Mouse (Mus musculus): Measurements from ENCODE around the gene Defb19. TPM values are rescaled to one million over a fixed set of nuclear protein-coding genes. Genes with fewer than 3 reads are reported as not detected.

Gene Defb19
- polyA plus RNA-seq (2012; rRNA removed): not detected in 2 replicates

GRCm38 (mm10) chr2:152580107-152580506 is at the start of gene Defb19:
Gene Defb19 (minus strand): TSS chr2:152580312.
- TF ChIP-seq CTCF (IDR thresholded peaks at IDR 0.05; ENCODE audit: extremely low read depth, insufficient read depth, insufficient read length, insufficient replicate concordance) (no peak), POLR2A (IDR thresholded peaks at IDR 0.05; ENCODE audit: low read depth, low read length) (no peak)
- 79% methylated on average over 7 of the region's 7 CpGs for WGBS
- no peak within 1 kb of the TSS for H3K4me3 ChIP-seq (ENCODE audit: extremely low read depth, insufficient read depth, insufficient read length)
- H3K36me3 ChIP-seq (ENCODE audit: control insufficient read depth, insufficient read depth, low read length): no peaks in the 10 kb centered on the region
- no peaks in the 10 kb centered on the region for H3K4me1 ChIP-seq (ENCODE audit: control insufficient read depth, insufficient read depth, insufficient read length)
- no peak within 1 kb of the TSS for H3K27ac ChIP-seq (ENCODE audit: insufficient read depth, low read length)
- no peaks in the 10 kb centered on the region for H3K27me3 ChIP-seq (ENCODE audit: control insufficient read depth, insufficient read depth, low read length)
- no peak for DNase-seq (ENCODE audit: low read depth in 1 of 2, low spot score in 2 of 2)

- H3K4me3 ChIP-seq (ENCODE audit: extremely low read depth, insufficient read depth, insufficient read length): no peak overlapping the region
- 91% methylated on average over 6 of the region's 6 CpGs for WGBS
Observed at GRCm38 (mm10) chr2:152629904-152630303, 49.8 kb upstream of the Defb19 start.

GRCm38 (mm10) chr2:152629239-152629638 is 49.1 kb upstream of the Defb19 start:
- Histone ChIP-seq H3K27ac (ENCODE audit: insufficient read depth, low read length) (no peak overlapping the region), H3K36me3 (ENCODE audit: control insufficient read depth, insufficient read depth, low read length) (no peaks in the 10 kb centered on the region), H3K4me1 (ENCODE audit: control insufficient read depth, insufficient read depth, insufficient read length) (no peaks in the 10 kb centered on the region), H3K27me3 (ENCODE audit: control insufficient read depth, insufficient read depth, low read length) (peaks cover 6% of the 10 kb centered on the region), H3K4me3 (ENCODE audit: extremely low read depth, insufficient read depth, insufficient read length) (no peak overlapping the region)
- no peak for TF ChIP-seq POLR2A (IDR thresholded peaks at IDR 0.05; ENCODE audit: low read depth, low read length)
- TF ChIP-seq CTCF (IDR thresholded peaks at IDR 0.05; ENCODE audit: extremely low read depth, insufficient read depth, insufficient read length, insufficient replicate concordance): no peak
- no peak for DNase-seq (ENCODE audit: low read depth in 1 of 2, low spot score in 2 of 2)
- WGBS: 53% methylated on average over 3 of the region's 3 CpGs

More at GRCm38 (mm10) chr2:152629904-152630303, 49.8 kb upstream of the Defb19 start:
- DNase-seq (ENCODE audit: low read depth in 1 of 2, low spot score in 2 of 2): no peak
- TF ChIP-seq CTCF (IDR thresholded peaks at IDR 0.05; ENCODE audit: extremely low read depth, insufficient read depth, insufficient read length, insufficient replicate concordance) (no peak), POLR2A (IDR thresholded peaks at IDR 0.05; ENCODE audit: low read depth, low read length) (no peak)
- Histone ChIP-seq H3K27ac (ENCODE audit: insufficient read depth, low read length) (no peak overlapping the region), H3K4me1 (ENCODE audit: control insufficient read depth, insufficient read depth, insufficient read length) (no peaks in the 10 kb centered on the region), H3K36me3 (ENCODE audit: control insufficient read depth, insufficient read depth, low read length) (no peaks in the 10 kb centered on the region), H3K27me3 (ENCODE audit: control insufficient read depth, insufficient read depth, low read length) (peaks cover 6% of the 10 kb centered on the region)

GRCm38 (mm10) chr2:152628066-152628465 is 48.0 kb upstream of the Defb19 start:
- H3K4me1 ChIP-seq (ENCODE audit: control insufficient read depth, insufficient read depth, insufficient read length): no peaks in the 10 kb centered on the region
- H3K27ac ChIP-seq (ENCODE audit: insufficient read depth, low read length): no peak overlapping the region
- 65% methylated on average over 17 of the region's 17 CpGs for whole genome bisulfite sequencing
- H3K4me3 ChIP-seq (ENCODE audit: extremely low read depth, insufficient read depth, insufficient read length): peak overlapping the region; percentile 20; the same call in 1 of the 2 replicates
- no peak for DNase-seq (ENCODE audit: low read depth in 1 of 2, low spot score in 2 of 2)
- no peak for TF ChIP-seq POLR2A (IDR thresholded peaks at IDR 0.05; ENCODE audit: low read depth, low read length)
- peaks cover 6% of the 10 kb centered on the region for H3K27me3 ChIP-seq (ENCODE audit: control insufficient read depth, insufficient read depth, low read length)
- H3K36me3 ChIP-seq (ENCODE audit: control insufficient read depth, insufficient read depth, low read length): no peaks in the 10 kb centered on the region

GRCm38 (mm10) chr2:152626774-152627591 is 46.9 kb upstream of the Defb19 start, which contains the start of gene Rem1:
Gene Rem1 (plus strand): TSS chr2:152626951.
- Histone ChIP-seq H3K4me1 (ENCODE audit: control insufficient read depth, insufficient read depth, insufficient read length) (no peaks in the 10 kb centered on the region), H3K27ac (ENCODE audit: insufficient read depth, low read length) (peak within 1 kb of the TSS; percentile 57), H3K4me3 (ENCODE audit: extremely low read depth, insufficient read depth, insufficient read length) (peak within 1 kb of the TSS; percentile 50), H3K27me3 (ENCODE audit: control insufficient read depth, insufficient read depth, low read length) (peaks cover 6% of the 10 kb centered on the region), H3K36me3 (ENCODE audit: control insufficient read depth, insufficient read depth, low read length) (no peaks in the 10 kb centered on the region)
- DNase-seq (ENCODE audit: low read depth in 1 of 2, low spot score in 2 of 2): no peak
- TF ChIP-seq CTCF (IDR thresholded peaks at IDR 0.05; ENCODE audit: extremely low read depth, insufficient read depth, insufficient read length, insufficient replicate concordance) (no peak), POLR2A (IDR thresholded peaks at IDR 0.05; ENCODE audit: low read depth, low read length) (no peak)
- WGBS: 5% methylated on average over 57 of the region's 59 CpGs

GRCm38 (mm10) chr2:152625256-152625655 is 45.1 kb upstream of the Defb19 start:
- 44% methylated on average over 1 of the region's 1 CpGs for WGBS
- H3K4me1 ChIP-seq (ENCODE audit: control insufficient read depth, insufficient read depth, insufficient read length): no peaks in the 10 kb centered on the region; the same call in 1 of the 2 replicates
- H3K27ac ChIP-seq (ENCODE audit: insufficient read depth, low read length): no peak overlapping the region
- DNase-seq (ENCODE audit: low read depth in 1 of 2, low spot score in 2 of 2): no peak
- no peak for TF ChIP-seq POLR2A (IDR thresholded peaks at IDR 0.05; ENCODE audit: low read depth, low read length)
- TF ChIP-seq CTCF (IDR thresholded peaks at IDR 0.05; ENCODE audit: extremely low read depth, insufficient read depth, insufficient read length, insufficient replicate concordance): no peak
- H3K4me3 ChIP-seq (ENCODE audit: extremely low read depth, insufficient read depth, insufficient read length): no peak overlapping the region
- no peaks in the 10 kb centered on the region for H3K36me3 ChIP-seq (ENCODE audit: control insufficient read depth, insufficient read depth, low read length)
- peaks cover 6% of the 10 kb centered on the region for H3K27me3 ChIP-seq (ENCODE audit: control insufficient read depth, insufficient read depth, low read length)

GRCm38 (mm10) chr2:152624566-152624965 is 44.5 kb upstream of the Defb19 start:
- Histone ChIP-seq H3K27me3 (ENCODE audit: control insufficient read depth, insufficient read depth, low read length) (peaks cover 6% of the 10 kb centered on the region), H3K4me1 (ENCODE audit: control insufficient read depth, insufficient read depth, insufficient read length) (no peaks in the 10 kb centered on the region; the same call in 1 of the 2 replicates), H3K36me3 (ENCODE audit: control insufficient read depth, insufficient read depth, low read length) (no peaks in the 10 kb centered on the region), H3K4me3 (ENCODE audit: extremely low read depth, insufficient read depth, insufficient read length) (no peak overlapping the region), H3K27ac (ENCODE audit: insufficient read depth, low read length) (no peak overlapping the region)
- TF ChIP-seq CTCF (IDR thresholded peaks at IDR 0.05; ENCODE audit: extremely low read depth, insufficient read depth, insufficient read length, insufficient replicate concordance): no peak
- no peak for TF ChIP-seq POLR2A (IDR thresholded peaks at IDR 0.05; ENCODE audit: low read depth, low read length)
- DNase-seq (ENCODE audit: low read depth in 1 of 2, low spot score in 2 of 2): no peak
- 92% methylated on average over 2 of the region's 2 CpGs for WGBS

Measured in spleen, adult 2 months (tissue).